Mouse (Mus musculus) spleen, postnatal 0 days (tissue): ENCODE results near the gene Dysf. TPM values are rescaled to one million over a fixed set of nuclear protein-coding genes. Genes with fewer than 3 reads are reported as not detected.

Source experiments
- polyA plus RNA-seq: library from polyadenylated mRNA; unstranded; fragments of >200 nt; fragmentation: Nextera tagmentation; extraction: Ambion mirVana; gene quantifications from 2 replicates; pipeline ENCODE4 v1.2.1, GENCODE M21; 2015

Dysf gene
- polyA plus RNA-seq = 4.8 and 6.7 TPM in 2 replicates

DNA sequence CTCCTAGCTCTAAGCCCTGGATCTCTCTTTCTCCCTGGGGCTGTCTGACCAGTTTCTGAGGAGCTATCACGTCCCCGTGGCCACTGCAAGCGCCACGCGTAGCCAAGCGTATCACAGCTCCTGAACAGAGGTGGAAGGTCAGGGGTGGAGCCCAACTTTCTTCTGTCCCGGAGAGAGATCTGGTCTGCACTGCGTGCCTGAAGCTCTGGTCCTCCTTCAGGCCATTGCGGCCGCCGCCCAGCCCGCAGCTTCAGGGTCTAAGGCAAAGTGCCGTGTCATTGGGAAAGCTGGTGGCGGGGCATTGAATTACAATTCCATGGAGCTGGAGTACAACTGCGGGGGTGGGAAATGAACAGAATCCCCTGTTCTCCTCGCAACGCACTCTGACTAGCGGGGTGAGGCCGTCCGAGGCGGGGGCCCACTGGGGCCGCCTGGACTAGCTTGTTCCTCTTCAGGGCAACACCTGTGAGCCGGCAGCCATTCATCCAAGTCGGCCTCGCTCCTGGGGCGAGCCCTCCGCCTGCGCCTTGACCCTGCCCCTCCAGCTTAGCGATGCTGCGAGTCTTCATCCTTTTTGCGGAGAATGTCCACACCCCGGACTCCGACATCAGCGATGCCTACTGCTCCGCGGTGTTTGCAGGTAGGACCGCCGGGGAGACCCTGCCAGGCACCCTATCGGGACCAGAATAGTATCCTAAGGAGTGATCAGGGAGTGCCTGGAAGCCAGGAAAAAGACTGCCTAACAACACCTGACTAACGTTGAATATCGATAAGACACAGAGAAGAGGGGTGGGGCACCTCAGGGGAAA lies at the start of gene Dysf:
Gene Dysf, plus strand, starts transcription at position 228 of the 809 bp plus-strand sequence.

Other genes starting within 250 kb of the Dysf start
- not detected in 2 replicates for gene Ankrd53, start 245.9 kb upstream of the Dysf start, polyA plus RNA-seq
- gene Tex261, start 232.8 kb upstream of the Dysf start, polyA plus RNA-seq = 63.7 and 66.6 TPM in 2 replicates
- 22.9 and 27.3 TPM in 2 replicates for gene Nagk, start 213.6 kb upstream of the Dysf start, polyA plus RNA-seq
- 4.1 and 5.4 TPM in 2 replicates for gene Paip2b, start 176.8 kb upstream of the Dysf start, polyA plus RNA-seq
- 27.9 and 30.9 TPM in 2 replicates for gene Zfp638, start 141.5 kb upstream of the Dysf start, polyA plus RNA-seq